Mouse (Mus musculus): ENCODE measurements around the gene Cald1.
A peak's percentile ranks its signal among the peaks of the same experiment; 100 is the strongest.

Cald1 gene

GRCm38 (mm10) chr6:34598121-34599065, at the start of gene Cald1:
Gene Cald1 (plus strand): TSS chr6:34598500.
- no peak for DNase-seq (ENCODE audit: low read depth)

- peak; percentile 51 for DNase-seq (ENCODE audit: low read depth)
Measured at GRCm38 (mm10) chr6:34549017-34549416, 49.3 kb upstream of the Cald1 start.

- no peak for DNase-seq (ENCODE audit: low read depth)
Measured at GRCm38 (mm10) chr6:34552489-34553157, 45.7 kb upstream of the Cald1 start.

GRCm38 (mm10) chr6:34554291-34554997, 43.9 kb upstream of the Cald1 start:
- DNase-seq (ENCODE audit: low read depth) = no peak

GRCm38 (mm10) chr6:34559521-34559920, 38.8 kb upstream of the Cald1 start:
- no peak for DNase-seq (ENCODE audit: low read depth)

GRCm38 (mm10) chr6:34565176-34565880, 33.0 kb upstream of the Cald1 start:
- no peak for DNase-seq (ENCODE audit: low read depth)

- no peak for DNase-seq (ENCODE audit: low read depth)
Measured at GRCm38 (mm10) chr6:34567298-34567697, 31.0 kb upstream of the Cald1 start.

- DNase-seq (ENCODE audit: low read depth) = no peak
Measured at GRCm38 (mm10) chr6:34579504-34580068, 18.7 kb upstream of the Cald1 start.

- DNase-seq (ENCODE audit: low read depth) = no peak
Measured at GRCm38 (mm10) chr6:34583365-34583764, 14.9 kb upstream of the Cald1 start.

GRCm38 (mm10) chr6:34588066-34588465, 10.2 kb upstream of the Cald1 start:
- no peak for DNase-seq (ENCODE audit: low read depth)

GRCm38 (mm10) chr6:34590716-34591115, 7.6 kb upstream of the Cald1 start:
- DNase-seq (ENCODE audit: low read depth) = no peak

- DNase-seq (ENCODE audit: low read depth) = no peak
Measured at GRCm38 (mm10) chr6:34593353-34593752, 4.9 kb upstream of the Cald1 start.

- no peak for DNase-seq (ENCODE audit: low read depth)
Measured at GRCm38 (mm10) chr6:34597316-34597715, 984 bp upstream of the Cald1 start.

- DNase-seq (ENCODE audit: low read depth) = no peak
Measured at GRCm38 (mm10) chr6:34599171-34599570, 871 bp downstream of the Cald1 start.

- no peak for DNase-seq (ENCODE audit: low read depth)
Measured at GRCm38 (mm10) chr6:34599631-34600111, 1.4 kb downstream of the Cald1 start.

GRCm38 (mm10) chr6:34600850-34601249, 2.5 kb downstream of the Cald1 start:
- DNase-seq (ENCODE audit: low read depth) = no peak

GRCm38 (mm10) chr6:34602091-34602490, 3.8 kb downstream of the Cald1 start:
- DNase-seq (ENCODE audit: low read depth) = no peak

GRCm38 (mm10) chr6:34606407-34606806, 8.1 kb downstream of the Cald1 start:
- DNase-seq (ENCODE audit: low read depth) = no peak

- DNase-seq (ENCODE audit: low read depth) = no peak
Measured at GRCm38 (mm10) chr6:34608603-34609002, 10.3 kb downstream of the Cald1 start.

GRCm38 (mm10) chr6:34609892-34610829, 11.9 kb downstream of the Cald1 start:
- DNase-seq (ENCODE audit: low read depth) = peak; percentile 2

All from induced T-regulatory cell, adult 2 months (primary cell).